Mouse (Mus musculus) olfactory bulb, adult 2 months (tissue): ENCODE measurements around the gene Crcp.

ENCODE experiments used
- CTCF ChIP-seq: fragments of 200-500 bp; IDR thresholded peaks from 2 replicates; pipeline ENCODE4 v1.5.1; 2012; ENCODE audit warnings: low read depth, mild to moderate bottlenecking, low read length, moderate library complexity; ENCODE audit not compliant: insufficient read depth
- POLR2A ChIP-seq: fragments of 200-500 bp; IDR thresholded peaks from 2 replicates; pipeline ENCODE4 v1.6.1; 2012; ENCODE audit warnings: mild to moderate bottlenecking, low read depth, low read length, moderate library complexity; ENCODE audit not compliant: insufficient read depth

DNA sequence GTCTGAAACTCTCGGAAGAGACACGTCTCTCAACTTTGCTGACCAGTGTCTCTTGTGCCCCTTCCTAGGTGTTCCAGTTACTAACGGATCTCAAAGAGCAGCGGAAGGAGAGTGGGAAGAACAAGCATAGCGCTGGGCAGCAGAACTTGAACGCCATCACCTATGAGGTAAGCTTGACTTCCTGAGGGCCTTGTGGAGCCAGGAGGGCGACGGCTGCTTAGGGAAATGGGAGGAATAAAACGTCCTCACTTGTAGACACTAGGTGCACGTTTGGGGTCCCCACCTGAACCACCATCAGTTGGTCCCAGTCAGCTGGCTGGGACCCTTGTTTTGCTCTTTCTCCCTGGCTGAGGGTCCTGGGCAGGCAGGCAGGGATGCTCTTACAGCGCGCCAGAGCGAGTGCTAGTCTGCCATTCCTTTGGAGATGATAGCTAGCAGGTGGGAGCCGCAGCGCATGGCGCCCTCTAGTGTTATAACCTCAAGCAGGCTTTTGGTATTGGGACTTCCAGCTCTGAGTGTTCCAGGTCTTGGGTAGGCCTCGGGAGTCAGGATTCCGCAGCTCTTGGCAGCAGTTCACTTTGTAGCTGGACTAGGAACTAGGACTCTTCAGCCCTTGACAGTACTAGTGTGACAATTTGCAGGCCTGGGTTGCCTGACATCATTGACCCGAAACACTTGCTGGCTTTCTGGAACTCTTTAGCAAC, 8.8 kb downstream of the Crcp start:
- TF ChIP-seq POLR2A (no peak), CTCF (peak; percentile 32)
